Mouse (Mus musculus): ENCODE measurements around the gene Pnkd. TPM values are rescaled to one million over a fixed set of nuclear protein-coding genes. Genes with fewer than 3 reads are reported as not detected.

The Pnkd gene
- polyA plus RNA-seq, 1 experiment, result not detected

DNA sequence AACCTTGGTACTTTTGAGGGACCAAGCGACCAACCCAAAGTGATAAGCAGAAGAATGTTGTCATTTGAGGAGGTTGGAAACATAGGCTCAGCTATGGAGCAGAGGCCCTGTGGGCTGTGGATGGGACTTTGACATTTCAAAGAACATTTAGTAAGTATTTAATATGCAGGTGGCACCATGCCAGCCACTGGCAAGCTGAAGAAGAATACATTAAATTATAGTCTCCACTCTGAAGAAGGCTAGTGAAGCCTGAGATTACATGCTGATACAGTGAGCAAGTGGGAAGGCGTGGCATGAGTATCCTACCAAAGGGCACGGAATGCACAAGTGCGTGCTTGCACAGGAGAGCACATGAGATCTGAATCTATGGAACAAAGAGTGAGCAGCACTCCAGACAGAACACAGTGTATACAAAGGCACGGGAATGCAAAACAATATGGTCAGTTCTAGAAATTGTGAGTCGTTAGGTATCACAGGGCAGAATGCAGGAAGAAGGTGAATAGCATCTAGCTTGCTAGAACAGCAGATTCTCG, 45.2 kb downstream of the Pnkd start:
- Histone ChIP-seq H3K4me1 (ENCODE audit: control insufficient read depth, insufficient read depth, low read length) (peaks cover 15% of the 10 kb centered on the region), H3K27ac (ENCODE audit: insufficient read depth, low read depth, low read length) (peak overlapping the region; percentile 45), H3K4me3 (ENCODE audit: insufficient read depth, low read depth, low read length) (no peak overlapping the region)
- TF ChIP-seq CTCF (IDR thresholded peaks at IDR 0.05; ENCODE audit: insufficient read depth, low read depth, low read length) (no peak), POLR2A (IDR thresholded peaks at IDR 0.05; ENCODE audit: insufficient read depth, low read depth, low read length) (no peak)
- 34% methylated on average over 7 of the region's 7 CpGs for WGBS

DNA sequence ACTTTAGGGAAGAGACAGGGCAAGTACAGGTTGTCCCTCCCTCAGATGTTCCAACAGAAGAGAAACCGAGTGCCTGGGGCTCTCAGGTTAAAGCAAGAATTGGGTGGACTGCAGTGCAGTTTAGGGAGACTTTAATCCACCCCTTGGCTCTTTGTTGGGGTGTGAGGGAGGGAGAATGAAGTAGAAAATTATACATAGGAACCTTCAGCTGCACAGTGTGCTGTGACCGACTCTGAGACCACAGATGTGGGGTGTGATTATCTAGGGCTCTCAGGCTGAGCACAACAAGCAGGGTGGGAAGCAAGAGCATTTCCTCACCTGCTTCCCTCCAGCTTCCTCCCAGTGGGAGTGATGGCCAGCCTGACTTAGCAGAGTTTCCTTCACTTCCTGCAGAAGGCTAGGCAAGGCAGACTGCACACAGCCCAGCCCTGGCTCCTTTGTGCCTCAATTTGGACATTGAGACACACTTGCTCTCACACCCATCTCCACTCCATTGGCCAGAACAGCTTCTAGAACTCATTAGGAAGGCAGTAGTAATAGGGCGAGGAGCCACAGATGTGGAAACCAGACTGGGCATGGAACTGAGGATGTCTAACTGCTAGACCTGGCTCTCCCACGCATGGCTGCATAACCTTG, 46.4 kb downstream of the Pnkd start:
- Histone ChIP-seq H3K4me3 (ENCODE audit: insufficient read depth, low read depth, low read length) (no peak overlapping the region), H3K27ac (ENCODE audit: insufficient read depth, low read depth, low read length) (peak overlapping the region; percentile 3), H3K4me1 (ENCODE audit: control insufficient read depth, insufficient read depth, low read length) (peaks cover 14% of the 10 kb centered on the region)
- no peak for TF ChIP-seq CTCF (IDR thresholded peaks at IDR 0.05; ENCODE audit: insufficient read depth, low read depth, low read length)
- TF ChIP-seq POLR2A (IDR thresholded peaks at IDR 0.05; ENCODE audit: insufficient read depth, low read depth, low read length), result no peak
- 44% methylated on average over 4 of the region's 4 CpGs for WGBS

- WGBS, result under 1% methylated on average over 36 of the region's 36 CpGs
- Histone ChIP-seq H3K4me3 (ENCODE audit: insufficient read depth, low read depth, low read length) (peak overlapping the region; percentile 53), H3K27ac (ENCODE audit: insufficient read depth, low read depth, low read length) (peak overlapping the region; percentile 52), H3K4me1 (ENCODE audit: control insufficient read depth, insufficient read depth, low read length) (peaks cover 13% of the 10 kb centered on the region)
- TF ChIP-seq POLR2A (IDR thresholded peaks at IDR 0.05; ENCODE audit: insufficient read depth, low read depth, low read length) (peak; percentile 48; the same call in 1 of the 2 replicates), CTCF (IDR thresholded peaks at IDR 0.05; ENCODE audit: insufficient read depth, low read depth, low read length) (no peak)
Measured at GRCm38 (mm10) chr1:74332241-74332763, 47.6 kb downstream of the Pnkd start.

GRCm38 (mm10) chr1:74332930-74333329, 48.2 kb downstream of the Pnkd start:
- Histone ChIP-seq H3K27ac (ENCODE audit: insufficient read depth, low read depth, low read length) (peak overlapping the region; percentile 52), H3K4me1 (ENCODE audit: control insufficient read depth, insufficient read depth, low read length) (peaks cover 18% of the 10 kb centered on the region), H3K4me3 (ENCODE audit: insufficient read depth, low read depth, low read length) (peak overlapping the region; percentile 53)
- TF ChIP-seq POLR2A (IDR thresholded peaks at IDR 0.05; ENCODE audit: insufficient read depth, low read depth, low read length), result no peak
- WGBS, result 3% methylated on average over 9 of the region's 9 CpGs

DNA sequence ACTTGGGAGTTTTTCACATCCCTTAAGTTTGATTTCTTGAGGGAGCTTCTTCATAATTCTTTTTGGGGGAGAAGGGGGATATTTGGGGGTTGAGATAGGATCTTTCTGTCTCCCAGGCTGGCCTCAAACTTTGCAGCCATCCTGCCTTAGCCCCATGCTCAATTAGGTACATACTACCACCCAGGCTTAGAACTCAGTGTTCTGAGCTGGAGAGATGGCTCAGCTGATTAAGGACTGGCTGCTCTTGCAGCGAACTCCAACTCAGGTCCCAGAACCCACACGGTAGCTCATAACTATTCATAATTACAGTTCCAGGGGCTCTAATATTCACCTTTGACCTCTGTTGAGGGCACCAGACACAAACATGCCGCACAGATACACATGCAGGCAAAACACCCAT, 49.9 kb downstream of the Pnkd start:
- 81% methylated on average over 3 of the region's 3 CpGs for WGBS
- Histone ChIP-seq H3K4me1 (ENCODE audit: control insufficient read depth, insufficient read depth, low read length) (peaks cover 24% of the 10 kb centered on the region), H3K27ac (ENCODE audit: insufficient read depth, low read depth, low read length) (no peak overlapping the region), H3K4me3 (ENCODE audit: insufficient read depth, low read depth, low read length) (no peak overlapping the region)
- TF ChIP-seq POLR2A (IDR thresholded peaks at IDR 0.05; ENCODE audit: insufficient read depth, low read depth, low read length) (no peak), CTCF (IDR thresholded peaks at IDR 0.05; ENCODE audit: insufficient read depth, low read depth, low read length) (no peak)

DNA sequence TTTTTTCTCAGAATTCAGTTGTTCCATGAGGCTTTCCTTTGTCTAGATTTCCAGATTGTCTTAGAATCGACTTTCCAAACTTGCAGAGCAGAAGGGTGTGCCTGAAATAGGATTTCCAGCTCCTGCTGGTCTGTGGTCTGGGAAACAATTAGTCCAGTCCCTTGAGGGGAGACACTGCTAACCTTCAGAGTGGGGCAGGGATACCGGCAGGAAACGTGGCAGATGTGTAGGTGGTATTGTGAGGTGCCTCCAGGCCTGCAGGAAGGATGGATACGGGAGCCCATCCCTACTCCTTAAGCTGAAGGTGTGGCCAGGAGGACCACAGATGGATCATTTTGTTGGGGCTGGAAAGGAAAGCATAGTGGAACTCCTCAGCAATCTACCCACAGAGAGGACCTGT, 50.3 kb downstream of the Pnkd start:
- WGBS, result 50% methylated on average over 4 of the region's 4 CpGs
- peaks cover 28% of the 10 kb centered on the region for H3K4me1 ChIP-seq (ENCODE audit: control insufficient read depth, insufficient read depth, low read length)
- H3K27ac ChIP-seq (ENCODE audit: insufficient read depth, low read depth, low read length), result no peak overlapping the region
- H3K4me3 ChIP-seq (ENCODE audit: insufficient read depth, low read depth, low read length), result no peak overlapping the region
- TF ChIP-seq CTCF (IDR thresholded peaks at IDR 0.05; ENCODE audit: insufficient read depth, low read depth, low read length), result no peak
- TF ChIP-seq POLR2A (IDR thresholded peaks at IDR 0.05; ENCODE audit: insufficient read depth, low read depth, low read length), result no peak

DNA sequence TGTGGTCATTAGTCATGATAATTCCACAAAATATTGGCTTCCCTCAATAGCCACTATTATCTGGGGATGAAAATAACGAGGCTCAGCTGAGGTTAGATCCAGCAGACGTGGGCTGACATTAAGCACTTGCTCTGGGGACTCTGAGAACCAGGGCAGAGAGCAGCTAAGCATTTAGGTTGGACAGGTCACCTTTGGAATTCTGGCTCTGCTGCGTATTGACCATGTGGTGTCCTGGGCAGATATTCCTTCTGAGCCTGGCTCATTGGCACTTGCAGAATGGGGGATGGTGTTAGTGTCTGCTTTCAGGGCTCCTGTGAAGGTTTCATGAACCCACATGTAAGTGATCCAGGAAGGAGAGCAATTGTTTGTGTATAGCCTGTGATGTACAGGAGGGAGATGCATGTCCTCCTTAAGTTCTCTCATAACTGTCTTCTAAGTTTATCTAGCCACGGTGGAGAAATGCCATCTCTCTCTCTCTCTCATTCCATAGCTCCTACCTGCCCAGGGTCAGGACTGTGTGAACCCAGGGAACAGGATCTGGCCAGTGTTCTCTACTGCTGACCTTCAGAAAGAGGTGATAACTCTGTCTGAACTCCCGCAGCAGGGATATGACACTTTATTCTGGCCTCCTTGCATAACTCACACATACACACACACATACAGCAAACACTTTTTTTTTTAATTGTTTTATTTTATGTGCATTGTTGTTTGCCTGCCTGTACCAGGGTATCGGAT, 50.9 kb downstream of the Pnkd start:
- no peak overlapping the region for H3K27ac ChIP-seq (ENCODE audit: insufficient read depth, low read depth, low read length)
- WGBS, result 73% methylated on average over 6 of the region's 6 CpGs
- peaks cover 30% of the 10 kb centered on the region for H3K4me1 ChIP-seq (ENCODE audit: control insufficient read depth, insufficient read depth, low read length)

DNA sequence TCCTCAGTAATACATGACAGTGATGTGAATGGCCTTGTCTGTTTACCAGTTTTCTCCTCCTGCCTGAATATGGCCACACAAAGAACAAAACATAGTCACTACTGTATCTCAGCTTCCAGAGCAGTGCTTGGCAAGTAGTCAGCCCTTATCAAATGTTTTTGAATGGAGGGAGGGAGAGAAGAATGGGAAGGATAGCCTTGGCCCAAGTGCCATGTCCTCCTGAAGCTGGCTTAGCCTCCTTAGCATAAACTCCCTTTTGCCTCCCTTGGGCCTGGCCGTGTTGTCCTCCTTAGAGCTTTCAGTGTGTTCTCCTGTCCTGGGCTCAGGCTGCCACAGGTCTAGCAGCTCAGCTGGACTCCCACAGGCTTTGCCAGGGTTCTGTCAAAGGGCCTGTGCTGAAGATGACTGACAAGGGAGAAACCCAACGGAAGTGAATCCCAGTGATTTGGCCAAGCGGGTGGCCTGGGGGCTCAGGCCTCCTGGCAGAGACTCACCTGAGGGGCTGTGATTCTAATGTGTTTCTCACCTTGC, 52.6 kb downstream of the Pnkd start:
- no peak overlapping the region for H3K4me3 ChIP-seq (ENCODE audit: insufficient read depth, low read depth, low read length)
- 73% methylated on average over 3 of the region's 3 CpGs for WGBS
- TF ChIP-seq POLR2A (IDR thresholded peaks at IDR 0.05; ENCODE audit: insufficient read depth, low read depth, low read length), result no peak
- no peak for TF ChIP-seq CTCF (IDR thresholded peaks at IDR 0.05; ENCODE audit: insufficient read depth, low read depth, low read length)
- peaks cover 29% of the 10 kb centered on the region for H3K4me1 ChIP-seq (ENCODE audit: control insufficient read depth, insufficient read depth, low read length)
- H3K27ac ChIP-seq (ENCODE audit: insufficient read depth, low read depth, low read length), result no peak overlapping the region

More for the DNA sequence above, 50.9 kb downstream of the Pnkd start:
- H3K4me3 ChIP-seq (ENCODE audit: insufficient read depth, low read depth, low read length), result no peak overlapping the region
- TF ChIP-seq CTCF (IDR thresholded peaks at IDR 0.05; ENCODE audit: insufficient read depth, low read depth, low read length) (no peak), POLR2A (IDR thresholded peaks at IDR 0.05; ENCODE audit: insufficient read depth, low read depth, low read length) (no peak)

DNA sequence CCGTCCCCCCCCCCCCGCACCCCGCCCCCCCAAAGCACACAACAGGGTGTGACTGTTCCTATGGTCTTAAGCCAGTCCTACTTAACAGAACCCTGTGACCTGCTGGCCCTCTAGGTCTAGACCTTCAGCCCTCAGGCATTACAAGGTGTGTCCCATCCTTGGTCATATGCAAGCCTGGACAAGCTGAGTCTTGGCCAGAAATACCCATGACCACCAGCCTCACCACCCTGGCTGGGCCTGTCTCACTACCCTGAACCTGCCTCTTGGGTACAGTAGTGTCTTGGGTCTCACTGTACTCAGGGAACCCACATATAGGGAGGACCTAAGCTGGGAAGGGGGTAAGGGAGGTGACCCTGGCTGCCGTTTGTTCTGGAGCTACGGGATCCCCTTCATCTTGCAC, 53.3 kb downstream of the Pnkd start:
- Histone ChIP-seq H3K4me3 (ENCODE audit: insufficient read depth, low read depth, low read length) (no peak overlapping the region), H3K4me1 (ENCODE audit: control insufficient read depth, insufficient read depth, low read length) (peaks cover 31% of the 10 kb centered on the region), H3K27ac (ENCODE audit: insufficient read depth, low read depth, low read length) (no peak overlapping the region)
- WGBS, result 86% methylated on average over 5 of the region's 5 CpGs
- no peak for TF ChIP-seq CTCF (IDR thresholded peaks at IDR 0.05; ENCODE audit: insufficient read depth, low read depth, low read length)
- no peak for TF ChIP-seq POLR2A (IDR thresholded peaks at IDR 0.05; ENCODE audit: insufficient read depth, low read depth, low read length)
